Mouse (Mus musculus): Measurements from ENCODE around the gene Adam8.

GRCm38 (mm10) chr7:139944291-139945240 lies 47.8 kb downstream of the Adam8 start:
- TF ChIP-seq CTCF (IDR thresholded peaks at IDR 0.05; ENCODE audit: borderline replicate concordance, insufficient read depth, low read length) (no peak), POLR2A (IDR thresholded peaks at IDR 0.05; ENCODE audit: low read depth, low read length) (no peak)
